Mouse (Mus musculus) lung, adult 2 months (tissue): ENCODE measurements around the gene Pnpla1. TPM values are rescaled to one million over a fixed set of nuclear protein-coding genes. Genes with fewer than 3 reads are reported as not detected.

Source experiments
- DNase-seq: peaks from one replicate; pipeline ENCODE4 v3.0.0; 2022
- H3K4me1 ChIP-seq: fragments of 200-500 bp; 2 replicates; pipeline ENCODE4 v1.6.1; 2011; ENCODE audit warnings: low read length; ENCODE audit not compliant: control insufficient read depth, insufficient read depth
- H3K4me3 ChIP-seq: fragments of 200-500 bp; replicated peaks from 2 replicates; pipeline ENCODE3; 2011; ENCODE audit warnings: low read depth, mild to moderate bottlenecking, control low read depth, low read length; ENCODE audit errors: extremely low read depth
- CTCF ChIP-seq: fragments of 200-500 bp; IDR thresholded peaks from 2 replicates; pipeline ENCODE4 v1.5.1; 2011; ENCODE audit warnings: mild to moderate bottlenecking, low read length, control low read depth; ENCODE audit not compliant: insufficient read depth
- POLR2A ChIP-seq: fragments of 200-500 bp; IDR thresholded peaks from 2 replicates; pipeline ENCODE4 v1.6.1; 2011; ENCODE audit warnings: low read depth, mild to moderate bottlenecking, control low read depth, low read length, borderline replicate concordance; ENCODE audit errors: extremely low read depth
- WGBS: fragments of 180-500 bp; shearing (Covaris S2); methylation state at CpG from one replicate; pipeline ENCODE4 v1.1.7; 2018; 5-methylcytosine and 5-hydroxymethylcytosine counted together
- polyA plus RNA-seq: library from polyadenylated mRNA; depleted of rRNA; stranded (reverse); fragments of >200 nt; gene quantifications from 2 replicates; pipeline ENCODE4 v1.2.3, GENCODE M21; 2012

The Pnpla1 gene
- polyA plus RNA-seq, 1 experiment = 3.9 TPM

GRCm38 (mm10) chr17:28910139-28910538, 51.9 kb downstream of the Pnpla1 start:
- TF ChIP-seq POLR2A (no peak), CTCF (0 out of 2 replicates have a peak, but pooled peaks have one; percentile 5)
- no peaks in the 10 kb centered on the region; the same call in 1 of the 2 replicates for H3K4me1 ChIP-seq
- H3K4me3 ChIP-seq = no peak overlapping the region
- WGBS = 57% methylated on average over 7 of the region's 7 CpGs
- no peak for DNase-seq

DNA sequence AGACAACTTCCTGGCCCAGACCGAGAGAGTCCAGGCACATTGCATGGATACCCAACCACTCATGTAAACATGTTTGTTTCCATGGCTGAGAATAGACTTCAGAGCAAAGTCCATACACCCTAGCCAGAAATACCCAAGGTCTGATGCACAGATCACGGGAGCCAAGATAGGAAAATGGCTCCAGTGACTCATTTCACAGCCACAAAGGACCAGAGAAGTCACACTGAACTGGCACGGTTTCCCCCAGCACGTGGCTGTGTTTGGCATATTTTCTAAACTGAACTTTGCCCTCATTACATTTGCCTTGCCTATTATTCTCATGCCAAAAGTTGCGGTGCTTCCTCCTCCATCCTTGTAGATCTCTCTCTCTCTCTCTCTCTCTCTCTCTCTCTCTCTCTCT, 55.0 kb downstream of the Pnpla1 start:
- WGBS = 31% methylated on average over 5 of the region's 5 CpGs
- Histone ChIP-seq H3K4me1 (no peaks in the 10 kb centered on the region), H3K4me3 (no peak overlapping the region)
- DNase-seq = no peak
- no peak for TF ChIP-seq CTCF

- 66% methylated on average over 6 of the region's 6 CpGs for WGBS
- no peak for TF ChIP-seq CTCF
- no peak for TF ChIP-seq POLR2A
- Histone ChIP-seq H3K4me1 (no peaks in the 10 kb centered on the region), H3K4me3 (no peak overlapping the region)
- DNase-seq = no peak
Observed at GRCm38 (mm10) chr17:28913940-28914339, 55.7 kb downstream of the Pnpla1 start.

- H3K4me1 ChIP-seq = no peaks in the 10 kb centered on the region
- TF ChIP-seq POLR2A (no peak), CTCF (no peak)
- 77% methylated on average over 12 of the region's 12 CpGs for WGBS
Observed at GRCm38 (mm10) chr17:28915060-28915628, 56.9 kb downstream of the Pnpla1 start, which contains the start of gene 4930539E08Rik. Gene 4930539E08Rik (minus strand): TSS chr17:28915324.

DNA sequence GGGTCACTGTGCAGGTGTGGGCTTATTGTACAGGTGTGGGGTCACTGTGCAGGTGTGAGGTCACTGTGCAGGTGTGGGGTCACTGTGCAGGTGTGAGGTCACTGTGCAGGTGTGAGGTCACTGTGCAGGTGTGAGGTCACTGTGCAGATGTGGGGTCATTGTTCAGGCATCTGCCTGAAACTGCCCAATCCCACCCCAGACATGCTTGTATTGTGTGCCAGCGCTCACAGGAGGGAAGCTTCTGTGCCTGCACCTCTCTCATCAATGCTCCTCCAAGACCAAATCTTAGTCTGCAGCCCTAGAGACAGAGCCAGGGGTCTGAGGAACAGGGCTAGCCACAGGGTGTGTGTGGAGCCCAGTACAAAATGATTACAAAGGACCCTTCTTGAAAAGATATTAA, 58.3 kb downstream of the Pnpla1 start:
- WGBS = 80% methylated on average over 1 of the region's 1 CpGs
- TF ChIP-seq POLR2A (no peak), CTCF (no peak)
- no peak overlapping the region for H3K4me3 ChIP-seq
- H3K4me1 ChIP-seq = no peaks in the 10 kb centered on the region
- DNase-seq = no peak

More at GRCm38 (mm10) chr17:28915060-28915628, 56.9 kb downstream of the Pnpla1 start, which contains the start of gene 4930539E08Rik:
- DNase-seq = no peak
- H3K4me3 ChIP-seq = no peak within 1 kb of the TSS

DNA sequence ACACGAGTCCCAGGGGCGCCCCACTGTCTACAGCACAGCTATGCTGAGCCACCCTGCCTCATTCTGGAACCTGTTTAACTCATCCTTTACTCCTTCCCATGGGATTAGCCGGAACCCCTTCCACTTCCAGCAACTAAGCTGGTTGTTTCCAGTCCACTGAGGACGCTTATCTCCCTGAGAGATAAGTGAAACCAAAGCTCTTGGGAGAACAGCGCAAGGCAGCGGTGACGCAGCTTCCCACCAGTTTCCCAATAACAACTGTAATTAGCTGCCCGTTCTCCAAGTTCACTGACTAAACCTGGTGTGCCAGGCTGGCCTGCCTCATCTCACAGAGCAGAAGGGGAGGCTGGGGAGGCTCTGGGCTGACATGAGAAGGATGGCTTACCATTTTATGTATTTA, 62.9 kb downstream of the Pnpla1 start:
- H3K4me3 ChIP-seq = no peak overlapping the region
- DNase-seq = no peak
- no peaks in the 10 kb centered on the region for H3K4me1 ChIP-seq
- WGBS = 71% methylated on average over 8 of the region's 8 CpGs
- TF ChIP-seq CTCF (no peak), POLR2A (no peak)

DNA sequence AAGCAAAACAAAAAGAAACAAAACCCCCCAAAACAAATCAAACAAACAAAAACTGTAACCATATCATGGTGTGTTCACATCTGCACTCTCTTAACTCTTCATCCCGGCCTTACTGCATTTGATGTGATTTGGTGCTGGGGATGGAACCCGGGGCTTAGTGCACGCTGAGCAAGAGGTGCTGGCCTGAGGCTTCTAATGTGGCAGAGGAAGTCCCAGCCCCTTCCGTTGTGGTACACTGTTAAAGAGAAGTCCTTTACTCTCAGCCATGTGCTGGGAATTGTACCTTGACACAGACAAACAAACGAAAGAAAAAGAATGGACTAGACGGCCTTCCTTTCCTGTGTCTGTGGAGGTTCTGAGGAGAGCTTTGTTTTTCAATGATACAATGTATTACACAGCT, 63.9 kb downstream of the Pnpla1 start:
- 37% methylated on average over 6 of the region's 6 CpGs for WGBS
- no peaks in the 10 kb centered on the region for H3K4me1 ChIP-seq
- no peak for TF ChIP-seq POLR2A
- TF ChIP-seq CTCF = no peak
- H3K4me3 ChIP-seq = no peak overlapping the region
- DNase-seq = no peak

DNA sequence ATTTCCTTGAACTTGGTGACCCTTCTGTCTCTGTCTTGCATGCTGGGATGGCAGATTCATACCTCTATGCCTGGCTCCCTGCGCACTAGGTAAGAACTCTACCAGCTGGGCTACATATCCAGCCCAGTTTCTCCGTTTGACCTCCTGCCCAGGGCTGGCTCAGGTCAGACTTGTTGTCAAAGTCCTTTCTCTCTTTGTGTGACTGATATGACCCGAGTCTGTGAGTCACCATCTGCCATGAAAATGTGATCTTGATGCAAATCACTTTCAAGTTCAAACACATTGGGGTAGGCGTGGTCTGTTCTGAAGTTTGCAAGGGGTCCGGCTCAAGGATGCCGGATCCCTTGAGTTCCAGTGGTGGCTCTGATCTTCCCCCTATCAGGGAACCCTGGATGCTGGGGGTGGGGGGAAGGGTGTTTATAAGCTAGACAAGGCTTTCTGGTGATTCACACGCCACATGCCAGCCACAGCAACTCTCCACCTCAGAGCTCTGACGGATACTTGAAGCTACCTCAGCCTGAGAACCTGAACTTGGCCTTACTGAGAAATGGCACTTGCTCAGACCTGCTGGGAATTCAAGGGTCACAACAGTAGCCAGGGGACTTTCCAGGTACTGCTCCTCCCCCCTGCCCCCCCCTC, 66.9 kb downstream of the Pnpla1 start:
- no peak overlapping the region for H3K4me3 ChIP-seq
- 86% methylated on average over 8 of the region's 8 CpGs for WGBS
- peaks cover 1% of the 10 kb centered on the region for H3K4me1 ChIP-seq
- TF ChIP-seq POLR2A = no peak
- DNase-seq = no peak

DNA sequence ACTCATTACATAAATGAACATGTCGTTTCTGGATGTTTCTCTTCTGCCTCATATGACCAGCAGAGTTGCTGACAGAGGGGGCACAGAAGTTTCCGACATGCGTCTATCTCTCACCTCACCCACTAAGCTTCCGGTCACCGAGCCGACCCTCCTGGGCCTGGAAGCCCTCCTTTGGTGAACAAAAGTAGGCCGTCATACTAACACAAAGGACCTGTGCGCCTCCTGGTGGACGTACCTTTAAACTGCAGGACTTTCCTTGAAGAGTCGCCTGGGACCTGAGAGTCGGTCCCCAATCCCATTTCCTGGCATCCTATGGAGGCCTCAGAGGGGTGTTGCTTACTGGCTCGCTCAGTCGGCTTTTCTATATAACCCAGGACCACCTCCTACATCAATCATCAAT, 68.2 kb downstream of the Pnpla1 start:
- Histone ChIP-seq H3K4me1 (peaks cover 3% of the 10 kb centered on the region), H3K4me3 (no peak overlapping the region)
- DNase-seq = peak; percentile 77
- TF ChIP-seq CTCF = peak; percentile 78
- TF ChIP-seq POLR2A = no peak
- WGBS = 8% methylated on average over 13 of the region's 13 CpGs

DNA sequence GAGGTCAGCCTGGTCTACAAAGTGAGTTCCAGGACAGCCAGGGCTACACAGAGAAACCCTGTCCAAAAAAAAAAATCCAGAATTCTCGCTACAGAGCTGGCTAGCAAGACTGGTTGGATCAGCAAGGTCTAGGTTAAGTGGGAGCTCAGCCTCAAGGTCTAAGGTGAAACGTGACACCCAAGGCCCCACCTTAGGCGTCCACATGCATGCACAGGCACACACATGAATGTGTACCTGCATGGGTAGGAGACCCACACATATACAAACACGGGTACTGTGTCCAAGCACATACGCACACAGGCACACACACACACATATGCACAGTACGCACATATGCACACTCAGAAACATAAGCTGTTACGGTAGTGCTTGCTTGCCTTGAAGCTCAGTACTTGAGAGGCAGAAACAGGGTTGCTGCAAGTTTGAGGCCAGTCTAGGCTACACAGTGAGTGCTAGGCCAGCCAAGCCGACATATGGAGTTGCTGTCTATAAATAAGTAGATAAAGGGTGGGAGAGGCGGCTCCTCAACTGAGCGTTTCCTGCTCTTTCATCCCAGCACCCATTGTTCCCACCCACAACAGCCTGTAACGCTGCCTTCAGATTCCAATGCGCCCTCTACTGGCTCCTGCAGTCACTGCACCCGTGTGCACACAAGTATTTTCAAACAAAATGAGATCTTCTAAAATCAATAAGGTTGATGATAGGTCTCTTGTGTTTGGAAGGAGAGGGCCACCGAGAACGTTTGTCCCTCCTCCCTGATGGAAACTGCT, 68.8 kb downstream of the Pnpla1 start:
- WGBS = 40% methylated on average over 15 of the region's 15 CpGs
- peak; percentile 51 for DNase-seq
- TF ChIP-seq POLR2A (no peak), CTCF (peak; percentile 81)
- Histone ChIP-seq H3K4me1 (peaks cover 3% of the 10 kb centered on the region), H3K4me3 (no peak overlapping the region)
